Mouse (Mus musculus) MEL (cell line): ENCODE measurements around the gene Cabp2. TPM values are rescaled to one million over a fixed set of nuclear protein-coding genes. Genes with fewer than 3 reads are reported as not detected.

Source experiments
- DNase-seq: peaks from one replicate; pipeline ENCODE4 v3.0.0; 2011; ENCODE audit warnings: low read depth, low spot score
- H3K27ac ChIP-seq: 2 replicates; pipeline ENCODE4 v1.5.1; 2012; ENCODE audit warnings: low read depth, mild to moderate bottlenecking, control low read depth, low read length, moderate library complexity; ENCODE audit not compliant: control insufficient read depth
- H3K27me3 ChIP-seq, 2 experiments: fragments of 150-350 bp in 1 of 2; sonication (generic) in 1 of 2; 2 replicates each; pipeline ENCODE4 v1.6.1; 2012; ENCODE audit warnings: low read length in 2 of 2, mild to moderate bottlenecking in 2 of 2, improper control_type of control experiment in 1 of 2, moderate library complexity in 1 of 2; ENCODE audit not compliant: insufficient read depth in 2 of 2, control insufficient read depth in 1 of 2
- H3K36me3 ChIP-seq, 2 experiments: 2 replicates each; pipeline ENCODE4 v1.6.1; 2012 to 2014; ENCODE audit warnings: low read length in 2 of 2, improper control_type of control experiment in 1 of 2, inconsistent platforms in 1 of 2, mild to moderate bottlenecking in 1 of 2; ENCODE audit not compliant: insufficient read depth in 2 of 2, control insufficient read depth in 1 of 2
- H3K4me1 ChIP-seq, 2 experiments: fragments of 150-350 bp in 1 of 2; sonication (generic) in 1 of 2; 2 replicates each; pipeline ENCODE4 v1.6.1; 2012; ENCODE audit warnings: low read length in 2 of 2, improper control_type of control experiment in 1 of 2, mild to moderate bottlenecking in 1 of 2; ENCODE audit not compliant: insufficient read depth in 2 of 2, control insufficient read depth in 1 of 2
- H3K4me3 ChIP-seq, 2 experiments: fragments of 150-350 bp in 1 of 2; sonication (generic) in 1 of 2; 2 replicates each; pipeline ENCODE4 v1.5.1; 2012; ENCODE audit warnings: low read depth in 2 of 2, low read length in 2 of 2, mild to moderate bottlenecking in 2 of 2, moderate library complexity in 2 of 2, control low read depth in 1 of 2, improper control_type of control experiment in 1 of 2; ENCODE audit not compliant: control insufficient read depth in 1 of 2, insufficient read depth in 1 of 2
- H3K79me2 ChIP-seq: 2 replicates; pipeline ENCODE4 v1.6.1; 2012; ENCODE audit warnings: mild to moderate bottlenecking, low read length, moderate library complexity; ENCODE audit not compliant: control insufficient read depth, poor library complexity, insufficient read depth
- H3K9ac ChIP-seq: 2 replicates; pipeline ENCODE4 v1.6.1; 2012; ENCODE audit warnings: low read depth, mild to moderate bottlenecking, control low read depth, low read length, moderate library complexity; ENCODE audit not compliant: control insufficient read depth, poor library complexity, severe bottlenecking
- H3K9me3 ChIP-seq: fragments of 150-350 bp; sonication (generic); replicated peaks from 2 replicates; pipeline ENCODE4 v1.6.1; 2012; ENCODE audit warnings: mild to moderate bottlenecking, low read length, improper control_type of control experiment, moderate library complexity; ENCODE audit not compliant: insufficient read depth
- BHLHE40 ChIP-seq: IDR thresholded peaks from 2 replicates; pipeline ENCODE4 v1.6.1; 2012; ENCODE audit warnings: low read depth, mild to moderate bottlenecking, inconsistent platforms, low read length, improper control_type of control experiment, borderline replicate concordance
- CHD2 ChIP-seq: IDR thresholded peaks from 2 replicates; pipeline ENCODE4 v1.6.1; 2011; ENCODE audit warnings: low read length, improper control_type of control experiment
- CTCF ChIP-seq, 3 experiments: IDR thresholded peaks in 2 of 3; conservative IDR thresholded peaks in 1 of 3; 2 replicates each; pipeline ENCODE4 v1.5.1; 2011 to 2012; ENCODE audit warnings: low read length in 3 of 3, low read depth in 2 of 3, mild to moderate bottlenecking in 2 of 3, improper control_type of control experiment in 1 of 3, inconsistent platforms in 1 of 3, mixed read lengths in 1 of 3, moderate library complexity in 1 of 3; ENCODE audit not compliant: control insufficient read depth in 1 of 3, insufficient read depth in 1 of 3, poor library complexity in 1 of 3, severe bottlenecking in 1 of 3
- E2F4 ChIP-seq: IDR thresholded peaks from 2 replicates; pipeline ENCODE4 v1.6.1; 2011; ENCODE audit warnings: low read depth, low read length, improper control_type of control experiment, borderline replicate concordance
- ELF1 ChIP-seq: IDR thresholded peaks from 2 replicates; pipeline ENCODE4 v1.6.1; 2014; ENCODE audit warnings: low read depth, mild to moderate bottlenecking, inconsistent platforms, low read length, improper control_type of control experiment, moderate library complexity
- EP300 ChIP-seq, 2 experiments: IDR thresholded peaks; 2 replicates each; pipeline ENCODE4 v1.6.1; 2011; ENCODE audit warnings: improper control_type of control experiment in 2 of 2, low read length in 2 of 2, low read depth in 1 of 2, mild to moderate bottlenecking in 1 of 2
- ETS1 ChIP-seq: IDR thresholded peaks from 2 replicates; pipeline ENCODE4 v1.6.1; 2012; ENCODE audit warnings: low read depth, mild to moderate bottlenecking, inconsistent platforms, low read length, improper control_type of control experiment, moderate library complexity
- GABPA ChIP-seq: IDR thresholded peaks from 2 replicates; pipeline ENCODE4 v1.6.1; 2012; ENCODE audit warnings: low read depth, mild to moderate bottlenecking, inconsistent platforms, low read length, improper control_type of control experiment, moderate library complexity
- HCFC1 ChIP-seq: IDR thresholded peaks from 2 replicates; pipeline ENCODE4 v1.6.1; 2012; ENCODE audit warnings: low read depth, mild to moderate bottlenecking, inconsistent platforms, low read length, improper control_type of control experiment, moderate library complexity
- KAT2A ChIP-seq: conservative IDR thresholded peaks from 2 replicates; pipeline ENCODE4 v1.6.1; 2012; ENCODE audit warnings: low read depth, low read length, improper control_type of control experiment, inconsistent platforms
- MAFK ChIP-seq: IDR thresholded peaks from 2 replicates; pipeline ENCODE4 v1.6.1; 2011; ENCODE audit warnings: low read depth, mild to moderate bottlenecking, low read length, improper control_type of control experiment, borderline replicate concordance
- MAZ ChIP-seq: IDR thresholded peaks from 2 replicates; pipeline ENCODE4 v1.6.1; 2012; ENCODE audit warnings: low read depth, mild to moderate bottlenecking, inconsistent platforms, low read length, improper control_type of control experiment
- MXI1 ChIP-seq: IDR thresholded peaks from 2 replicates; pipeline ENCODE4 v1.6.1; 2011; ENCODE audit warnings: mild to moderate bottlenecking, low read depth, low read length, improper control_type of control experiment
- MYB ChIP-seq: IDR thresholded peaks from 2 replicates; pipeline ENCODE4 v1.6.1; 2011; ENCODE audit warnings: mild to moderate bottlenecking, low read depth, low read length, improper control_type of control experiment
- MYC ChIP-seq: IDR thresholded peaks from 2 replicates; pipeline ENCODE4 v1.6.1; 2011; ENCODE audit warnings: low read depth, mild to moderate bottlenecking, low read length, improper control_type of control experiment, moderate library complexity
- NELFE ChIP-seq: IDR thresholded peaks from 2 replicates; pipeline ENCODE4 v1.6.1; 2011; ENCODE audit warnings: low read depth, low read length, improper control_type of control experiment
- NRF1 ChIP-seq: IDR thresholded peaks from 2 replicates; pipeline ENCODE4 v1.6.1; 2014; ENCODE audit warnings: low read depth, mild to moderate bottlenecking, inconsistent platforms, low read length, improper control_type of control experiment, moderate library complexity; ENCODE audit not compliant: poor library complexity, insufficient read depth, severe bottlenecking
- POLR2A ChIP-seq, 2 experiments: IDR thresholded peaks; 2 replicates each; pipeline ENCODE4 v1.6.1; 2011 to 2012; ENCODE audit warnings: low read length in 2 of 2, mild to moderate bottlenecking in 2 of 2, control low read depth in 1 of 2, improper control_type of control experiment in 1 of 2, low read depth in 1 of 2, moderate library complexity in 1 of 2; ENCODE audit not compliant: control insufficient read depth in 1 of 2, insufficient read depth in 1 of 2, poor library complexity in 1 of 2
- RAD21 ChIP-seq: IDR thresholded peaks from 2 replicates; pipeline ENCODE4 v1.6.1; 2011; ENCODE audit warnings: mild to moderate bottlenecking, low read depth, low read length, improper control_type of control experiment
- RCOR1 ChIP-seq: IDR thresholded peaks from 2 replicates; pipeline ENCODE4 v1.6.1; 2012; ENCODE audit warnings: low read depth, mild to moderate bottlenecking, inconsistent platforms, low read length, improper control_type of control experiment
- SIN3A ChIP-seq: IDR thresholded peaks from 2 replicates; pipeline ENCODE4 v1.6.1; 2012; ENCODE audit warnings: low read length, improper control_type of control experiment, inconsistent platforms
- SMC3 ChIP-seq: IDR thresholded peaks from 2 replicates; pipeline ENCODE4 v1.6.1; 2011; ENCODE audit warnings: low read depth, low read length, improper control_type of control experiment
- TAL1 ChIP-seq: IDR thresholded peaks from 2 replicates; pipeline ENCODE4 v1.6.1; 2012; ENCODE audit warnings: mild to moderate bottlenecking, inconsistent platforms, low read length, moderate library complexity, mixed read lengths
- TBP ChIP-seq: IDR thresholded peaks from 2 replicates; pipeline ENCODE4 v1.8.0; 2011; ENCODE audit warnings: low read depth, low read length, improper control_type of control experiment
- TCF12 ChIP-seq: IDR thresholded peaks from 2 replicates; pipeline ENCODE4 v1.6.1; 2014; ENCODE audit warnings: low read depth, mild to moderate bottlenecking, inconsistent platforms, low read length, improper control_type of control experiment, moderate library complexity
- UBTF ChIP-seq: IDR thresholded peaks from 2 replicates; pipeline ENCODE4 v1.6.1; 2012; ENCODE audit warnings: low read depth, mild to moderate bottlenecking, inconsistent platforms, low read length, improper control_type of control experiment, moderate library complexity, borderline replicate concordance; ENCODE audit not compliant: insufficient read depth
- USF1 ChIP-seq: IDR thresholded peaks from 2 replicates; pipeline ENCODE4 v1.6.1; 2014; ENCODE audit warnings: low read depth, mild to moderate bottlenecking, inconsistent platforms, low read length, improper control_type of control experiment, moderate library complexity
- USF2 ChIP-seq, 2 experiments: IDR thresholded peaks; 2 replicates each; pipeline ENCODE4 v1.6.1; 2011 to 2012; ENCODE audit warnings: improper control_type of control experiment in 2 of 2, low read length in 2 of 2, borderline replicate concordance in 1 of 2, inconsistent platforms in 1 of 2, low read depth in 1 of 2, mild to moderate bottlenecking in 1 of 2; ENCODE audit not compliant: insufficient read depth in 1 of 2
- ZC3H11A ChIP-seq: IDR thresholded peaks from 2 replicates; pipeline ENCODE4 v1.6.1; 2012; ENCODE audit warnings: low read depth, mild to moderate bottlenecking, inconsistent platforms, low read length, improper control_type of control experiment
- ZKSCAN1 ChIP-seq: IDR thresholded peaks from 2 replicates; pipeline ENCODE4 v1.6.1; 2012; ENCODE audit warnings: low read depth, mild to moderate bottlenecking, inconsistent platforms, low read length, improper control_type of control experiment, moderate library complexity
- ZMIZ1 ChIP-seq: IDR thresholded peaks from 2 replicates; pipeline ENCODE4 v1.6.1; 2012; ENCODE audit warnings: low read depth, mild to moderate bottlenecking, inconsistent platforms, low read length, improper control_type of control experiment, moderate library complexity
- ZNF384 ChIP-seq: IDR thresholded peaks from 2 replicates; pipeline ENCODE4 v1.6.1; 2012; ENCODE audit warnings: low read depth, mild to moderate bottlenecking, inconsistent platforms, low read length, improper control_type of control experiment
- polyA plus RNA-seq, 2 experiments: library from polyadenylated mRNA; stranded (reverse) in 1 of 2; unstranded in 1 of 2; fragments of >175 nt in 1 of 2; fragments of >200 nt in 1 of 2; gene quantifications; 2 replicates each; pipeline versions ENCODE4 v1.2.1 to v1.2.4; 2012; ENCODE audit warnings: low replicate concordance in 2 of 2, low read depth in 1 of 2; ENCODE audit not compliant: insufficient read length in 2 of 2, insufficient read depth in 1 of 2, missing spikeins in 1 of 2
- total RNA-seq: library from RNA; depleted of rRNA; stranded (reverse); fragments of 300-350 nt; gene quantifications from 2 replicates; pipeline ENCODE4 v1.2.3, GENCODE M21; 2012

The Cabp2 gene
- total and polyA plus RNA-seq, 3 experiments = 0.14 TPM; not detected in 2

DNA sequence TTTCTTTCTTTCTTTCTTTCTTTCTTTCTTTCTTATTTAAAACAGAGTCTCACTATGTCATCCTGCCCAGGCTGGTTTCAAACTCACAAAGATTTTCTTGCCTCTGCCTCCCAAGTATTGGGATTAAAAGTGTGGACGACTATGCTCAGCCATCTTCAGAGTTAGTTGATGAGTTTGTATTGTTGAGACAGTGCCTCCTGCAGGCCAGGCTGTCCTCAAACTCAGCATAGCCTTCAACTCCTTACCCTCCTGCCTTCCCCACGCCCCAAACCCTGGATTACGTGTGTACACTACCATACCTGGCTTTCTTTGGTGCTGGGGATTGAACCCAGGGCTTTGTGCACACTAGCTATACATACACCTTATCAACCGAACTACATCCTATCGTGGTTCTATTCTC is 55.1 kb downstream of the Cabp2 start:
- Histone ChIP-seq H3K9me3 (no peaks in the 10 kb centered on the region), H3K36me3 (no peaks in the 10 kb centered on the region), H3K27me3 (no peaks in the 10 kb centered on the region; a peak in 1 of 4 replicates), H3K4me3 (no peak overlapping the region), H3K27ac (no peak overlapping the region), H3K4me1 (no peaks in the 10 kb centered on the region), H3K9ac (no peak overlapping the region), H3K79me2 (no peaks in the 10 kb centered on the region)
- TF ChIP-seq POLR2A (IDR thresholded peaks at IDR 0.05; ENCODE audit: control insufficient read depth in 1 of 2, insufficient read depth in 1 of 2, low read depth in 1 of 2, low read length in 2 of 2, poor library complexity in 1 of 2) = no peak
- no peak for TF ChIP-seq KAT2A
- TF ChIP-seq HCFC1 = no peak
- TF ChIP-seq RAD21 = peak; percentile 16
- no peak for TF ChIP-seq ZNF384
- no peak for TF ChIP-seq ZKSCAN1
- no peak for TF ChIP-seq USF1
- no peak for TF ChIP-seq BHLHE40
- peak; percentile 27 to 50 (median 41); a peak in 5 of 6 replicates for TF ChIP-seq CTCF (IDR thresholded peaks at IDR 0.05 in 2 of 3, conservative IDR thresholded peaks at IDR 0.05 in 1 of 3; ENCODE audit: control insufficient read depth in 1 of 3, insufficient read depth in 1 of 3, low read depth in 2 of 3, low read length in 3 of 3, poor library complexity in 1 of 3, severe bottlenecking in 1 of 3)
- TF ChIP-seq MAZ = no peak
- TF ChIP-seq MAFK = no peak
- no peak for TF ChIP-seq MYB
- TF ChIP-seq CHD2 = no peak
- TF ChIP-seq SIN3A = no peak
- no peak for TF ChIP-seq ETS1
- no peak for TF ChIP-seq NELFE
- peak; percentile 38 for TF ChIP-seq SMC3
- no peak for TF ChIP-seq E2F4
- no peak for TF ChIP-seq RCOR1
- no peak for TF ChIP-seq UBTF
- TF ChIP-seq TAL1 = no peak
- TF ChIP-seq TBP = no peak
- no peak for TF ChIP-seq TCF12
- TF ChIP-seq ZC3H11A = peak; percentile 5; the same call in 1 of the 2 replicates
- no peak for TF ChIP-seq GABPA
- TF ChIP-seq MYC = no peak
- TF ChIP-seq USF2 (IDR thresholded peaks at IDR 0.05; ENCODE audit: borderline replicate concordance in 1 of 2, insufficient read depth in 1 of 2, low read depth in 1 of 2, low read length in 2 of 2) = no peak
- no peak for TF ChIP-seq MXI1
- no peak for TF ChIP-seq NRF1
- TF ChIP-seq ZMIZ1 = no peak
- TF ChIP-seq EP300 (IDR thresholded peaks at IDR 0.05; ENCODE audit: low read depth in 1 of 2, low read length in 2 of 2) = no peak
- TF ChIP-seq ELF1 = no peak
- DNase-seq = peak; percentile 59
